Mouse (Mus musculus): ENCODE data around the gene Cd52. TPM values are rescaled to one million over a fixed set of nuclear protein-coding genes. Genes with fewer than 3 reads are reported as not detected.

The Cd52 gene
- polyA plus RNA-seq, 1 experiment from 2014 or later = 2.5 TPM

GRCm38 (mm10) chr4:134115215-134116144 lies 20.6 kb upstream of the Cd52 start:
- ATAC-seq (replicated peaks; ENCODE audit: low FRiP score) (no peak), DNase-seq (ENCODE audit: low spot score) (no peak)
- H3K4me2 ChIP-seq (ENCODE audit: low read depth, low read length, severe bottlenecking) = no peak overlapping the region
- 89% methylated on average over 16 of the region's 16 CpGs for WGBS
- H3K27me3 ChIP-seq (ENCODE audit: control insufficient read depth, insufficient read depth, low read length) = no peaks in the 10 kb centered on the region
- H3K4me1 ChIP-seq (replicated peaks; ENCODE audit: control insufficient read depth, insufficient read depth, low read length) = peaks cover 4% of the 10 kb centered on the region; the same call in 1 of the 2 replicates
- no peaks in the 10 kb centered on the region for H3K9me3 ChIP-seq (ENCODE audit: control insufficient read depth, low read length)
- H3K4me3 ChIP-seq (ENCODE audit: low read depth, low read length) = no peak overlapping the region
- no peak overlapping the region for H3K27ac ChIP-seq (ENCODE audit: low read depth, low read length)
- H3K36me3 ChIP-seq (ENCODE audit: control insufficient read depth, insufficient read depth, low read length) = no peaks in the 10 kb centered on the region
- H3K9ac ChIP-seq (ENCODE audit: low read length) = no peak overlapping the region

GRCm38 (mm10) chr4:134114038-134114437 lies 19.2 kb upstream of the Cd52 start:
- Histone ChIP-seq H3K4me3 (ENCODE audit: low read depth, low read length) (no peak overlapping the region), H3K27ac (ENCODE audit: low read depth, low read length) (no peak overlapping the region), H3K9ac (ENCODE audit: low read length) (no peak overlapping the region), H3K9me3 (ENCODE audit: control insufficient read depth, low read length) (no peaks in the 10 kb centered on the region), H3K4me2 (ENCODE audit: low read depth, low read length, severe bottlenecking) (no peak overlapping the region), H3K27me3 (ENCODE audit: control insufficient read depth, insufficient read depth, low read length) (no peaks in the 10 kb centered on the region), H3K36me3 (ENCODE audit: control insufficient read depth, insufficient read depth, low read length) (no peaks in the 10 kb centered on the region), H3K4me1 (replicated peaks; ENCODE audit: control insufficient read depth, insufficient read depth, low read length) (peaks cover 4% of the 10 kb centered on the region; the same call in 1 of the 2 replicates)
- ATAC-seq (replicated peaks; ENCODE audit: low FRiP score) (no peak), DNase-seq (ENCODE audit: low spot score) (no peak)
- WGBS = 87% methylated on average over 4 of the region's 4 CpGs

GRCm38 (mm10) chr4:134113356-134113994 lies 18.6 kb upstream of the Cd52 start:
- no peaks in the 10 kb centered on the region for H3K9me3 ChIP-seq (ENCODE audit: control insufficient read depth, low read length)
- 45% methylated on average over 10 of the region's 10 CpGs for WGBS
- H3K4me2 ChIP-seq (ENCODE audit: low read depth, low read length, severe bottlenecking) = no peak overlapping the region
- H3K4me1 ChIP-seq (replicated peaks; ENCODE audit: control insufficient read depth, insufficient read depth, low read length) = peaks cover 4% of the 10 kb centered on the region; the same call in 1 of the 2 replicates
- no peaks in the 10 kb centered on the region for H3K36me3 ChIP-seq (ENCODE audit: control insufficient read depth, insufficient read depth, low read length)
- H3K4me3 ChIP-seq (ENCODE audit: low read depth, low read length) = no peak overlapping the region
- ATAC-seq (replicated peaks; ENCODE audit: low FRiP score) (no peak), DNase-seq (ENCODE audit: low spot score) (no peak)
- no peaks in the 10 kb centered on the region for H3K27me3 ChIP-seq (ENCODE audit: control insufficient read depth, insufficient read depth, low read length)
- no peak overlapping the region for H3K27ac ChIP-seq (ENCODE audit: low read depth, low read length)
- 0 out of 2 replicates have a peak overlapping the region, but pooled peaks have one; percentile 7 for H3K9ac ChIP-seq (ENCODE audit: low read length)

GRCm38 (mm10) chr4:134112403-134112802 lies 17.5 kb upstream of the Cd52 start:
- Histone ChIP-seq H3K9ac (ENCODE audit: low read length) (no peak overlapping the region), H3K27ac (ENCODE audit: low read depth, low read length) (no peak overlapping the region), H3K27me3 (ENCODE audit: control insufficient read depth, insufficient read depth, low read length) (no peaks in the 10 kb centered on the region), H3K9me3 (ENCODE audit: control insufficient read depth, low read length) (no peaks in the 10 kb centered on the region), H3K4me1 (replicated peaks; ENCODE audit: control insufficient read depth, insufficient read depth, low read length) (peaks cover 4% of the 10 kb centered on the region; the same call in 1 of the 2 replicates), H3K4me2 (ENCODE audit: low read depth, low read length, severe bottlenecking) (no peak overlapping the region), H3K36me3 (ENCODE audit: control insufficient read depth, insufficient read depth, low read length) (no peaks in the 10 kb centered on the region), H3K4me3 (ENCODE audit: low read depth, low read length) (no peak overlapping the region)
- ATAC-seq (replicated peaks; ENCODE audit: low FRiP score) (no peak), DNase-seq (ENCODE audit: low spot score) (no peak)
- 79% methylated on average over 6 of the region's 6 CpGs for WGBS

GRCm38 (mm10) chr4:134110653-134111052 lies 15.8 kb upstream of the Cd52 start:
- ATAC-seq (replicated peaks; ENCODE audit: low FRiP score) = no peak
- Histone ChIP-seq H3K27ac (ENCODE audit: low read depth, low read length) (no peak overlapping the region), H3K9me3 (ENCODE audit: control insufficient read depth, low read length) (no peaks in the 10 kb centered on the region), H3K27me3 (ENCODE audit: control insufficient read depth, insufficient read depth, low read length) (no peaks in the 10 kb centered on the region), H3K36me3 (ENCODE audit: control insufficient read depth, insufficient read depth, low read length) (no peaks in the 10 kb centered on the region), H3K4me3 (ENCODE audit: low read depth, low read length) (no peak overlapping the region), H3K4me2 (ENCODE audit: low read depth, low read length, severe bottlenecking) (no peak overlapping the region), H3K4me1 (replicated peaks; ENCODE audit: control insufficient read depth, insufficient read depth, low read length) (peaks cover 4% of the 10 kb centered on the region; the same call in 1 of the 2 replicates), H3K9ac (ENCODE audit: low read length) (no peak overlapping the region)
- whole genome bisulfite sequencing = 59% methylated on average over 3 of the region's 3 CpGs
- no peak for DNase-seq (ENCODE audit: low spot score)

- no peaks in the 10 kb centered on the region for H3K27me3 ChIP-seq (ENCODE audit: control insufficient read depth, insufficient read depth, low read length)
- H3K9me3 ChIP-seq (ENCODE audit: control insufficient read depth, low read length) = no peaks in the 10 kb centered on the region
- no peak for ATAC-seq (replicated peaks; ENCODE audit: low FRiP score)
- H3K27ac ChIP-seq (ENCODE audit: low read depth, low read length) = no peak overlapping the region
- no peak overlapping the region for H3K9ac ChIP-seq (ENCODE audit: low read length)
- H3K4me3 ChIP-seq (ENCODE audit: low read depth, low read length) = no peak overlapping the region
- H3K4me1 ChIP-seq (replicated peaks; ENCODE audit: control insufficient read depth, insufficient read depth, low read length) = peaks cover 1% of the 10 kb centered on the region; the same call in 1 of the 2 replicates
- no peak for DNase-seq (ENCODE audit: low spot score)
- no peaks in the 10 kb centered on the region for H3K36me3 ChIP-seq (ENCODE audit: control insufficient read depth, insufficient read depth, low read length)
- 67% methylated on average over 5 of the region's 5 CpGs for WGBS
- no peak overlapping the region for H3K4me2 ChIP-seq (ENCODE audit: low read depth, low read length, severe bottlenecking)
These were observed 13.3 kb upstream of the Cd52 start for GRCm38 (mm10) chr4:134108196-134108595.

GRCm38 (mm10) chr4:134107730-134108129 lies 12.8 kb upstream of the Cd52 start:
- no peaks in the 10 kb centered on the region for H3K9me3 ChIP-seq (ENCODE audit: control insufficient read depth, low read length)
- no peaks in the 10 kb centered on the region for H3K36me3 ChIP-seq (ENCODE audit: control insufficient read depth, insufficient read depth, low read length)
- DNase-seq (ENCODE audit: low spot score) (no peak), ATAC-seq (replicated peaks; ENCODE audit: low FRiP score) (no peak)
- no peak overlapping the region for H3K4me3 ChIP-seq (ENCODE audit: low read depth, low read length)
- H3K4me1 ChIP-seq (replicated peaks; ENCODE audit: control insufficient read depth, insufficient read depth, low read length) = no peaks in the 10 kb centered on the region
- H3K9ac ChIP-seq (ENCODE audit: low read length) = no peak overlapping the region
- H3K27ac ChIP-seq (ENCODE audit: low read depth, low read length) = no peak overlapping the region
- no peak overlapping the region for H3K4me2 ChIP-seq (ENCODE audit: low read depth, low read length, severe bottlenecking)
- 90% methylated on average over 7 of the region's 7 CpGs for WGBS
- H3K27me3 ChIP-seq (ENCODE audit: control insufficient read depth, insufficient read depth, low read length) = no peaks in the 10 kb centered on the region

GRCm38 (mm10) chr4:134106105-134106504 lies 11.2 kb upstream of the Cd52 start:
- H3K9me3 ChIP-seq (ENCODE audit: control insufficient read depth, low read length) = no peaks in the 10 kb centered on the region
- H3K27me3 ChIP-seq (ENCODE audit: control insufficient read depth, insufficient read depth, low read length) = no peaks in the 10 kb centered on the region
- no peak for DNase-seq (ENCODE audit: low spot score)
- no peak overlapping the region for H3K4me2 ChIP-seq (ENCODE audit: low read depth, low read length, severe bottlenecking)
- no peaks in the 10 kb centered on the region for H3K36me3 ChIP-seq (ENCODE audit: control insufficient read depth, insufficient read depth, low read length)
- no peak for ATAC-seq (replicated peaks; ENCODE audit: low FRiP score)
- H3K27ac ChIP-seq (ENCODE audit: low read depth, low read length) = no peak overlapping the region
- H3K4me1 ChIP-seq (replicated peaks; ENCODE audit: control insufficient read depth, insufficient read depth, low read length) = no peaks in the 10 kb centered on the region
- H3K4me3 ChIP-seq (ENCODE audit: low read depth, low read length) = no peak overlapping the region
- 83% methylated on average over 7 of the region's 7 CpGs for WGBS
- H3K9ac ChIP-seq (ENCODE audit: low read length) = no peak overlapping the region
